Mouse (Mus musculus) liver, adult 2 months (tissue): Measurements from ENCODE around the gene Gm20521. TPM values are rescaled to one million over a fixed set of nuclear protein-coding genes. Genes with fewer than 3 reads are reported as not detected.

Source experiments
- DNase-seq: peaks from one replicate; pipeline ENCODE4 v3.0.0-alpha.2; 2011; ENCODE audit warnings: low read depth, low spot score; ENCODE audit errors: extremely low read depth
- H3K27ac ChIP-seq: fragments of 200-500 bp; replicated peaks from 2 replicates; pipeline ENCODE4 v1.5.1; 2012; ENCODE audit warnings: low read depth, mild to moderate bottlenecking, control low read depth, inconsistent platforms, low read length; ENCODE audit not compliant: insufficient read depth
- H3K27me3 ChIP-seq: fragments of 200-500 bp; 2 replicates; pipeline ENCODE4 v1.6.1; 2012; ENCODE audit warnings: mild to moderate bottlenecking, moderate library complexity, low read length, inconsistent platforms; ENCODE audit not compliant: control insufficient read depth, insufficient read depth
- H3K36me3 ChIP-seq: fragments of 200-500 bp; 2 replicates; pipeline ENCODE4 v1.6.1; 2012; ENCODE audit warnings: low read length, inconsistent platforms; ENCODE audit not compliant: control insufficient read depth, insufficient read depth
- H3K4me1 ChIP-seq: fragments of 200-500 bp; 2 replicates; pipeline ENCODE4 v1.6.1; 2011; ENCODE audit warnings: low read length; ENCODE audit not compliant: control insufficient read depth, insufficient read depth
- H3K4me3 ChIP-seq: fragments of 200-500 bp; 2 replicates; pipeline ENCODE4 v1.5.1; 2011; ENCODE audit warnings: low read depth, mild to moderate bottlenecking, control low read depth, low read length, moderate library complexity; ENCODE audit not compliant: insufficient read depth
- H3K79me2 ChIP-seq: fragments of 200-500 bp; 2 replicates; pipeline ENCODE4 v1.6.1; 2012; ENCODE audit warnings: inconsistent platforms, mild to moderate bottlenecking, low read length, moderate library complexity; ENCODE audit not compliant: control insufficient read depth, insufficient read depth
- H3K9ac ChIP-seq: fragments of 200-500 bp; 2 replicates; pipeline ENCODE4 v1.6.1; 2012; ENCODE audit warnings: low read depth, mild to moderate bottlenecking, control low read depth, inconsistent platforms, low read length
- CTCF ChIP-seq: fragments of 200-500 bp; IDR thresholded peaks from 2 replicates; pipeline ENCODE4 v1.5.1; 2011; ENCODE audit warnings: low read depth, low read length, control low read depth
- POLR2A ChIP-seq: fragments of 200-500 bp; IDR thresholded peaks from 2 replicates; pipeline ENCODE4 v1.6.1; 2011; ENCODE audit warnings: low read length, control low read depth; ENCODE audit not compliant: insufficient read depth; ENCODE audit errors: extremely low read depth
- WGBS: fragments of 180-500 bp; shearing (Covaris S2); methylation state at CpG from one replicate; pipeline ENCODE4 v1.1.7; 2018; 5-methylcytosine and 5-hydroxymethylcytosine counted together
- polyA plus RNA-seq: library from polyadenylated mRNA; depleted of rRNA; stranded (reverse); fragments of >200 nt; gene quantifications from 2 replicates; pipeline ENCODE4 v1.2.3, GENCODE M21; 2012
- total RNA-seq: library from RNA; depleted of rRNA; stranded (reverse); fragments of >200 nt; gene quantifications from 2 replicates; pipeline ENCODE4 v1.2.3, GENCODE M21; 2014

The Gm20521 gene
- total and polyA plus RNA-seq, 2 experiments, result 7.9 TPM; not detected in 1

- Histone ChIP-seq H3K4me3 (no peak overlapping the region), H3K27ac (no peak overlapping the region), H3K79me2 (no peaks in the 10 kb centered on the region), H3K27me3 (no peaks in the 10 kb centered on the region), H3K4me1 (no peaks in the 10 kb centered on the region), H3K36me3 (no peaks in the 10 kb centered on the region), H3K9ac (no peak overlapping the region)
- WGBS, result 83% methylated on average over 4 of the region's 4 CpGs
- DNase-seq, result no peak
- TF ChIP-seq CTCF (no peak), POLR2A (no peak)
Observed at GRCm38 (mm10) chr14:54868026-54868425, 15.2 kb upstream of the Gm20521 start.

GRCm38 (mm10) chr14:54870861-54871260 lies 12.4 kb upstream of the Gm20521 start, which contains the start of gene Homez:
Homez (minus strand) TSS chr14:54870961.
- no peaks in the 10 kb centered on the region for H3K27me3 ChIP-seq
- H3K4me1 ChIP-seq, result peaks cover 1% of the 10 kb centered on the region; the same call in 1 of the 2 replicates
- no peaks in the 10 kb centered on the region for H3K79me2 ChIP-seq
- no peak for DNase-seq
- no peak within 1 kb of the TSS for H3K27ac ChIP-seq
- WGBS, result 93% methylated on average over 5 of the region's 5 CpGs
- H3K4me3 ChIP-seq, result no peak within 1 kb of the TSS
- TF ChIP-seq CTCF (no peak), POLR2A (no peak)
- no peaks in the 10 kb centered on the region for H3K36me3 ChIP-seq
- H3K9ac ChIP-seq, result no peak within 1 kb of the TSS

GRCm38 (mm10) chr14:54874165-54874564 lies 9.1 kb upstream of the Gm20521 start:
- Histone ChIP-seq H3K27me3 (no peaks in the 10 kb centered on the region), H3K4me3 (no peak overlapping the region), H3K79me2 (no peaks in the 10 kb centered on the region), H3K36me3 (no peaks in the 10 kb centered on the region), H3K9ac (no peak overlapping the region), H3K4me1 (peaks cover 4% of the 10 kb centered on the region; the same call in 1 of the 2 replicates), H3K27ac (no peak overlapping the region)
- no peak for DNase-seq
- TF ChIP-seq CTCF, result no peak
- TF ChIP-seq POLR2A, result no peak
- WGBS, result 90% methylated on average over 3 of the region's 3 CpGs

GRCm38 (mm10) chr14:54875844-54876538 lies 7.2 kb upstream of the Gm20521 start:
- no peaks in the 10 kb centered on the region for H3K79me2 ChIP-seq
- 0 out of 2 replicates have a peak overlapping the region, but pooled peaks have one; percentile 10 for H3K27ac ChIP-seq
- peak overlapping the region; percentile 71 for H3K4me3 ChIP-seq
- H3K4me1 ChIP-seq, result peaks cover 4% of the 10 kb centered on the region; the same call in 1 of the 2 replicates
- H3K36me3 ChIP-seq, result no peaks in the 10 kb centered on the region
- no peak for TF ChIP-seq POLR2A
- peak overlapping the region; percentile 86 for H3K9ac ChIP-seq
- no peak for DNase-seq
- 13% methylated on average over 36 of the region's 36 CpGs for WGBS
- H3K27me3 ChIP-seq, result no peaks in the 10 kb centered on the region

GRCm38 (mm10) chr14:54876539-54877047 lies 6.6 kb upstream of the Gm20521 start:
- DNase-seq, result peak; percentile 78
- H3K79me2 ChIP-seq, result no peaks in the 10 kb centered on the region
- H3K27ac ChIP-seq, result peak overlapping the region; percentile 89
- H3K4me1 ChIP-seq, result peaks cover 4% of the 10 kb centered on the region; the same call in 1 of the 2 replicates
- H3K27me3 ChIP-seq, result no peaks in the 10 kb centered on the region
- H3K36me3 ChIP-seq, result no peaks in the 10 kb centered on the region
- TF ChIP-seq POLR2A, result no peak
- no peak for TF ChIP-seq CTCF
- peak overlapping the region; percentile 71 for H3K4me3 ChIP-seq
- 0% methylated on average over 51 of the region's 72 CpGs for WGBS
- peak overlapping the region; percentile 86 for H3K9ac ChIP-seq
